Mouse (Mus musculus) bone marrow, adult 2 months (tissue): ENCODE results near the gene Phf12.

Experiments used
- CTCF ChIP-seq: fragments of 200-500 bp; IDR thresholded peaks from 2 replicates; pipeline ENCODE4 v1.5.1; 2011; ENCODE audit warnings: low read length, control low read depth; ENCODE audit not compliant: control insufficient read depth, insufficient read depth
- POLR2A ChIP-seq: fragments of 200-500 bp; IDR thresholded peaks from 2 replicates; pipeline ENCODE4 v1.6.1; 2011; ENCODE audit warnings: low read depth, mild to moderate bottlenecking, control low read depth, low read length, borderline replicate concordance; ENCODE audit not compliant: control insufficient read depth

- TF ChIP-seq CTCF (no peak), POLR2A (no peak)
Measured at GRCm38 (mm10) chr11:77973520-77973919, 9.0 kb upstream of the Phf12 start.
